Mouse (Mus musculus) v-Abl transformed pro-B cells (cell line): ENCODE data around the gene Dcaf11.

Source experiments
- in situ Hi-C, 2 experiments: fragments of 400-800 bp; cut with MboI; formaldehyde crosslinking; loops; one replicate each; pipeline ENCODE4 v1.15.1; 2025; ENCODE audit not compliant: unreplicated experiment in 2 of 2

The Dcaf11 gene

GRCm38 (mm10) chr14:55559799-55560201 lies at the start of gene Dcaf11:
Dcaf11 (plus strand) TSS chr14:55560006.
- in situ Hi-C loops, result loop anchor here (5.0 to 10.0 kb wide), 2 partner anchors 62 to 65 kb away; partner anchors contain the start of gene Carmil3 (in 1 of the 2)

DNA sequence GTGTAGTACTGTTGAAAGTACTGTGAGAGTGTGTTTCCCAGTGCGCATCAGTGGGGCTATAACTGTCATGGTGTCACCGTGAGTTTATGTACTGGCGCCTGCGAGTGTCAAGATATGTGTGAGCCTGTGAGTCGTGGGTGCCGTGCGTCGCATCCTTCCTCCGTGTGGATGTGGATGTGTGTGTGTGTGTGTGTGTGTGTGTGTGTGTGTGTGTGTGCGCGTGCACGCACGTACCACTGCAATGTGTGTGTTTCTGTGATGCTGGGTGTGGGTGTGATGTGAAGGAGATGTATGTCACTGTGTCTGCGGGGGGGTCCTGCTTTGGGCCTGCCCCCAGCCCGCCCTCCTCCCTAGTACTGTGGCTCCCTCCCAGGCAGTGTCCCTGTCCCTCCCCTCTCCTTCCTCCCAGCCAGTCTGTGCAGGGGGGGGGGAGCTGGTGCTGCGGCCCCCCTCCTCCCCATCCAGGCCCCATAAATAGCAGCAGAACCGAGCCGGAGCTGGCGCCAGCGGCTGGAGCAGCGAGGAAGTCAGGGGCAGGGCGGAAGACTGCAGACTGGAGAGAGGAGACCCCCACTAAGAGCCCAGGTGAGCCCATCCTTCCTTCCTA lies 49.6 kb upstream of the Dcaf11 start, which contains the start of gene Cpne6:
Gene Cpne6, plus strand, starts transcription at position 321 of the 607 bp plus-strand sequence.
- in situ Hi-C loops, result no loop called here

GRCm38 (mm10) chr14:55511037-55511436 lies 48.8 kb upstream of the Dcaf11 start:
- in situ Hi-C loops, result no loop called here

GRCm38 (mm10) chr14:55513927-55514326 lies 45.9 kb upstream of the Dcaf11 start:
- in situ Hi-C loops, result no loop called here

- in situ Hi-C loops, result no loop called here
These were observed 44.0 kb upstream of the Dcaf11 start for GRCm38 (mm10) chr14:55515846-55516245.

- in situ Hi-C loops, result no loop called here
These were observed 40.9 kb upstream of the Dcaf11 start for GRCm38 (mm10) chr14:55518897-55519296.

- in situ Hi-C loops, result no loop called here
These were observed 40.2 kb upstream of the Dcaf11 start for GRCm38 (mm10) chr14:55519604-55520003.

GRCm38 (mm10) chr14:55520451-55521361 lies 39.1 kb upstream of the Dcaf11 start:
- in situ Hi-C loops, result no loop called here

DNA sequence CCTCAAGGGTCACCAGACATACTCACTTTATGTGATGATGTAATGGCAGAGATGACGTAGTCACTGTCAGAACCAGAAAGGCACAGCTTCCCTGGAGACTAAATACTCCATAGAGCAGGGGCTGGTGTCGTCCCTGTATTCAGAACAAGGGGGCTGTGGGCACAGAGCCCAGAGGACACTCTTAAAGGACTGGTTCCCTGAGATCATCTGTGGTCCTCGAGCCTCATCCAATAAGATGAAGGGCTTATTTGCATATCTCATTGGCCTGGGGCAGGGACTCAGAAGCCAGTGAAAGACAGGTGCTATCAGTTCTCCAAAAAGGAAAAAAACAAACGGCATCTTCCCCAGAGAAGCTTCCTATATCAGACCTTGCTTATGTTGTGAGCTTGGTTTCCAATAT lies 35.7 kb upstream of the Dcaf11 start:
- in situ Hi-C loops, result no loop called here

DNA sequence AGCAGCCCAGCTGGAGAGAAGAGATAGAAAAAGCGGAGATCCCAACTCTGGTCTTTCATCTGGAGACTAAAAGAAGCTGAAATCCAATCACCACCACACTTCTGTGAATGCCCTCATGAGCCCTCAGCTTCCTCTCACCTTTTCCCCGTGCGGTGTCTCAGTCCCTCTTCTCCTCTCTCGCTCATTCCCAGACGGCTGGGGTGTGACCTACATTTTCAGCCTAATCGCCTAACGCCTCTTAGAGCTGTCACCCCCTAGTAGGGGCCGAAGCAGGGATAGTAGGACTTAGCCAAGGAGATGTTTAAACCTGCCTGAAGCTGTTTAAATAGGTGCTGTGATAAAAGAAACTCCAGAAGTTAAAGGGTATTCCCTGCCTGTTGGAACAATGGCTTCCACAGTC lies 35.0 kb upstream of the Dcaf11 start, which contains the start of gene Nrl:
Gene Nrl, minus strand, starts transcription at position 197 of the 400 bp plus-strand sequence.
- in situ Hi-C loops, result no loop called here

GRCm38 (mm10) chr14:55526674-55527073 lies 33.1 kb upstream of the Dcaf11 start:
- in situ Hi-C loops, result no loop called here

DNA sequence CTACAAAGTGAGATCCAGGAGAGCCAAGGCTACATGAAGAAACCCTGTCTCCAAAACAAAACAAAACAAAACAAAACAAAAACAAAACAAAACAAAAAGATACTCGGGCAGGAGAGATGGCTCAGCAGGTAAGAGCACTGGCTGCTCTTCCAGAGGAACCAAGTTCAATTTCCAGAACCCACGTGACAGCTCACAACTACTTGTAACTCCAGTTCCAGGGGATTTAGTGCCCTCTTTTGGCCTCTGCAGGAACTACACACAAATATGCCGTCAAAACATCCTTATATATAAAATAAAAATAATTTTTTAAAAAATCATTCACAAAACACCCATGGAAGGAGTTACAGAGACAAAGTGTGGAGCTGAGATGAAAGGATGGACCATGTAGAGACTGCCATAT lies 31.9 kb upstream of the Dcaf11 start:
- in situ Hi-C loops, result no loop called here

GRCm38 (mm10) chr14:55536116-55536745 lies 23.6 kb upstream of the Dcaf11 start:
- in situ Hi-C loops, result loop anchor here in 1 of 2 experiments (5.0 kb wide), 1 partner anchor 34 kb away; no protein-coding TSS in a partner anchor

- in situ Hi-C loops, result no loop called here
These were observed 19.6 kb upstream of the Dcaf11 start, which contains the start of gene Pck2 for GRCm38 (mm10) chr14:55540067-55540786. Pck2 (plus strand) TSS chr14:55540266.

GRCm38 (mm10) chr14:55540787-55541321 lies 19.0 kb upstream of the Dcaf11 start:
- in situ Hi-C loops, result no loop called here

GRCm38 (mm10) chr14:55542268-55542667 lies 17.5 kb upstream of the Dcaf11 start:
- in situ Hi-C loops, result no loop called here

- in situ Hi-C loops, result no loop called here
These were observed 15.5 kb upstream of the Dcaf11 start for GRCm38 (mm10) chr14:55544334-55544733.

DNA sequence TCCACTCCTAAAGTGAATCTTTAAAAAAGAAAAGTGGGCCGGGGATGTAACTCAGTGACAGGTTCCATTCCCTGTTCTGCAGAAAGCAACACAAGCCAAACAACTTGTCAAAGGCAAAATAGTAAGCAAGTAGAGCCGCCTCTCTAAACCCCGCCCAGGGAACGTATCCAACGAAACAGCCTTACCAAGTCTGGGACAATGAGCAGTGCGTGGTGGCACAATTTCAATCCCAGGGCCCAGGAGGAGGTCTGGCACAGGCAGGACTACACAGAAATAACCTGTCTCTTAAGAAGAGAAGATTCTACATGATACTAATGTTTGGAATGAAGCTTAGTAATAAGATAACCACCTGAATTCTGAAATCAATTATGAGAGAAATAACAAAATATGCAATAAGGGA lies 9.6 kb upstream of the Dcaf11 start:
- in situ Hi-C loops, result loop anchor here in 1 of 2 experiments (10.0 kb wide), 1 partner anchor 55 kb away; the partner anchor contains the start of gene Carmil3

GRCm38 (mm10) chr14:55551347-55551746 lies 8.5 kb upstream of the Dcaf11 start:
- in situ Hi-C loops, result loop anchor here in 1 of 2 experiments (10.0 kb wide), 1 partner anchor 57 kb away; the partner anchor contains the start of gene Carmil3

- in situ Hi-C loops, result loop anchor here in 1 of 2 experiments (10.0 kb wide), 1 partner anchor 57 kb away; the partner anchor contains the start of gene Carmil3
These were observed 8.0 kb upstream of the Dcaf11 start for GRCm38 (mm10) chr14:55551794-55552193.
